Mouse (Mus musculus) intestine, embryonic 14.5 days (tissue): ENCODE measurements around the gene Masp1. TPM values are rescaled to one million over a fixed set of nuclear protein-coding genes. Genes with fewer than 3 reads are reported as not detected.

ENCODE experiments used
- ATAC-seq: fragments of 200-750 bp; cut with Nextera tagmentation; replicated peaks from 2 replicates; pipeline ENCODE4 v1.8.0; 2017; ENCODE audit warnings: low read depth, moderate number of reproducible peaks, moderate TSS enrichment, moderate library complexity; ENCODE audit not compliant: low FRiP score, low TSS enrichment
- DNase-seq: peaks from one replicate; pipeline ENCODE4 v3.0.0-alpha.2; 2018; ENCODE audit warnings: low spot score
- H3K27ac ChIP-seq: fragments of 300-500 bp; sonication (generic); 2 replicates; pipeline ENCODE4 v1.5.1; 2014; ENCODE audit warnings: low read depth, mild to moderate bottlenecking, control low read depth
- H3K27me3 ChIP-seq: fragments of 300-500 bp; sonication (generic); replicated peaks from 2 replicates; pipeline ENCODE4 v1.6.1; 2014; ENCODE audit warnings: low read length, control low read depth; ENCODE audit not compliant: control insufficient read depth, insufficient read depth
- H3K36me3 ChIP-seq: fragments of 300-500 bp; sonication (generic); 2 replicates; pipeline ENCODE4 v1.6.1; 2014; ENCODE audit warnings: low read length, control low read depth; ENCODE audit not compliant: control insufficient read depth, insufficient read depth
- H3K4me1 ChIP-seq: fragments of 300-500 bp; sonication (generic); replicated peaks from 2 replicates; pipeline ENCODE4 v1.6.1; 2014; ENCODE audit warnings: low read length, control low read depth, mixed read lengths; ENCODE audit not compliant: control insufficient read depth, insufficient read depth
- H3K4me2 ChIP-seq: fragments of 300-500 bp; sonication (generic); 2 replicates; pipeline ENCODE4 v1.6.1; 2014; ENCODE audit warnings: low read length
- H3K4me3 ChIP-seq: fragments of 300-500 bp; sonication (generic); 2 replicates; pipeline ENCODE4 v1.5.1; 2014; ENCODE audit warnings: low read depth, low read length, control low read depth, mixed read lengths
- H3K9ac ChIP-seq: fragments of 300-500 bp; sonication (generic); 2 replicates; pipeline ENCODE4 v1.6.1; 2014; ENCODE audit warnings: mild to moderate bottlenecking, low read length
- H3K9me3 ChIP-seq: fragments of 300-500 bp; sonication (generic); 2 replicates; pipeline ENCODE4 v1.6.1; 2016; ENCODE audit warnings: low read length, control low read depth; ENCODE audit not compliant: control insufficient read depth
- WGBS: fragments of 180-500 bp; shearing (Covaris S2); extraction: QIAGEN DNeasy Blood & Tissue Kit; methylation state at CpG from one replicate; pipeline ENCODE4 v1.1.7; 2014; 5-methylcytosine and 5-hydroxymethylcytosine counted together
- polyA plus RNA-seq: library from polyadenylated mRNA; unstranded; fragments of >200 nt; fragmentation: Nextera tagmentation; extraction: Ambion mirVana; gene quantifications from 2 replicates; pipeline ENCODE4 v1.2.1, GENCODE M21; 2014

The Masp1 gene
- polyA plus RNA-seq = 6.0 and 6.4 TPM in 2 replicates

DNA sequence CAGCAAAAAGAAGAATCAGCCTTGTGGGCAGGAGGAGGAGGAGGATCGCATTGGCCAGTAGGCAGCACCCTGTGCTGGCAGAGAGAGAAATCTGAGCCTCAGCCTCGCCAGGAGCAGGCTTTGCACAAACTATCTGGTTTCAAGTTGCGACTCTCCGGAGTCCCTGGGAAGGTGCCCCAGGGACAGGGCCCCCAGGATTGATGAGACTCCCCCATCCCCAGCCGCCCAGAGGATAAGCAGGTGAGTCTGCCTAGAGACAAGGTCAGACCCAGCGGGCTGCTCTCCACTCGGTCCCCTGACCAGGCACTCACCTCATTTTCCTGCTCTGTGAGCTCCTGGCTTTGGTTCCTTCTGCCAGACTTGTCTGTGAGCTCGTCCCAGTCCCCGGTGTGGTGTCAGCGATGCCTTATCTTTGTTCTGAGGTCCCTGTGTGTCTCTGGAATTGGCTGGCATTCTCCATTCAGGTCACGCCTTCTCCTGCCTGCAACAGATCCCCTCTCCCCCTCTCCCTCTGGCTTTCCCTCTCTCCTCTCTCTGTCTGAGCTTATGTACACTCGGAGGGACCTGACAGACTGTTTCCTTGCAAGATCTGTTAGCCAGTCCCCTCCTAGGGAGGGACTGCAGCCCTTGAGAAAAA is at the start of gene Masp1, which contains the start of gene Rtp4:
TSS of gene Masp1 (minus strand) at position 581 of the 637 bp plus-strand sequence.
TSS of gene Rtp4 (plus strand) at position 57 of the 637 bp plus-strand sequence.
- peak within 1 kb of the TSS; percentile 25 for H3K9ac ChIP-seq
- 2% methylated on average over 12 of the region's 12 CpGs for WGBS
- H3K27me3 ChIP-seq = no peaks in the 10 kb centered on the region
- DNase-seq = no peak
- H3K4me1 ChIP-seq = peaks cover 29% of the 10 kb centered on the region
- H3K9me3 ChIP-seq = no peaks in the 10 kb centered on the region
- ATAC-seq = 0 out of 2 replicates have a peak, but pooled peaks have one; percentile 36
- H3K4me3 ChIP-seq = peak within 1 kb of the TSS; percentile 33
- peak within 1 kb of the TSS; percentile 51 for H3K4me2 ChIP-seq
- no peaks in the 10 kb centered on the region for H3K36me3 ChIP-seq
- peak within 1 kb of the TSS; percentile 34; the same call in 1 of the 2 replicates for H3K27ac ChIP-seq

DNA sequence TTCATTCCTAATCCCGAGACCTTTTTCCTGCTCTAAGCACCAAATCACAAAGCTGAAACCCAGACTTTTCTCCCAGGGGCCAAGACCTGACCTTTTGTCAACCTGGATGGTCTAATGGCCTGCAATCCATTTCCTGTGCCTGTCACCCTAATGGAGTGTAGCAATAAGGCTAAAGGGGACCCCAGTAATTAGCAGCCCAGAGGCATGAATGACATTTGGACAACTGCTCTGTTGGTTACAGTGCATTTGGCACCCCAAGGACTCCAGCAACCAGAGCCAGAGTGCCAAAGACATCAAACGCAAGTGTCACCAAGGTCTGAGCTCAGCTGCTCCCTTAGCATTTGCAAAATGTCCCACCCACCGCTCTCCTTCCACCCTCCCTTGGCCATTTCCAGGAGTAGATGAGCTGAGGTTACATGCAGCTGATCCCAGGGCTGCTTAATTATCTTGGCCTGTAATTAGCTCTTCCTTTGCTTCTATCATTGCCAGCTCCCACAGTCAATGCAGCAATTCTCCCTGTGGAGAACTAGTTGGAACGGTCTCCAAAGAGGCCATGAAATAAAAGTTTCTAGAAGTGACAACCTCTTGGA is 47.8 kb upstream of the Masp1 start:
- no peaks in the 10 kb centered on the region for H3K27me3 ChIP-seq
- ATAC-seq (no peak), DNase-seq (no peak)
- no peak overlapping the region for H3K4me3 ChIP-seq
- H3K9me3 ChIP-seq = no peaks in the 10 kb centered on the region
- no peak overlapping the region for H3K27ac ChIP-seq
- no peak overlapping the region for H3K9ac ChIP-seq
- no peaks in the 10 kb centered on the region for H3K4me1 ChIP-seq
- WGBS = 30% methylated on average over 4 of the region's 4 CpGs
- no peak overlapping the region for H3K4me2 ChIP-seq
- H3K36me3 ChIP-seq = no peaks in the 10 kb centered on the region

DNA sequence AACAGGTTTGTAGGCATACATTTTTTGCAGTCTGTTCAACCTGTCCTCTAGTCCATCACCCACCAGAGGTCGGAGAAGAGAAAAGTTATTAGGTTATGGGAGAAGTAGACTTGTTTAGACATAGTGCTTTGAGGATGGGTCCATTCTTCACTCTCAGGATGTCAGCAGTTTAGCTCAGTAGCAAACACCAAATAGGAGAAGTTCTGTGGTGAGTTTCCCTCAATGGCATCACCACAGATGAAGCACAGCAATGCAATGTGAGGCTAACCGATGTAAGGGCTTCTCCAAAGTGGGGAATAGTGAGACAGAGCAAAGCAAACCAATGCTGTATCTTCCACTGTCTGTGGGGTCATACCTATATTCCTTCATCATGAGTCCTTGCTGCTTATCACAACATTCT is 37.1 kb upstream of the Masp1 start:
- WGBS = 78% methylated on average over 2 of the region's 2 CpGs

DNA sequence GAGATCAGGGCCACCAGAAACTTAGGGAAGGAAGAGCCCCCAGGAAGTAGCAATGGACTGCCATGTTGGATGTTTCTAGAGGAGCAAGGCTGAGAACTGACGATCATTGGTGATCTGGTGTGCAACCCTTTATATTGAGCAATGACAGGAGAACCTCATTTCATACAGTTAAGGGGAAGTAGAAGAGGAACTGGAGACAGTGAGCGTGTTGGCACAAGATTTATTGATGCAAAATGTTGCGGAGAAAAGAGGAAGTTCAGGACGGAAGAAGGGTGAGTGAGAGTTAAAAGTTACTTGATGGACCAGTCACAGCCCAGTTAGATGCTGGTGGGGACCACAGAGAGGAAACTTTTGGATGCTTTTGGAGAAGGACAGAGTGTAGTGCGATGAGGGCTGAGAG is 36.6 kb upstream of the Masp1 start:
- Histone ChIP-seq H3K36me3 (no peaks in the 10 kb centered on the region), H3K27ac (no peak overlapping the region), H3K9me3 (no peaks in the 10 kb centered on the region), H3K4me1 (no peaks in the 10 kb centered on the region), H3K4me3 (no peak overlapping the region), H3K9ac (no peak overlapping the region), H3K27me3 (no peaks in the 10 kb centered on the region), H3K4me2 (no peak overlapping the region)
- no peak for ATAC-seq
- 89% methylated on average over 5 of the region's 5 CpGs for WGBS
- DNase-seq = no peak

More for the DNA sequence above, 37.1 kb upstream of the Masp1 start:
- H3K9ac ChIP-seq = no peak overlapping the region
- no peak overlapping the region for H3K27ac ChIP-seq
- no peak overlapping the region for H3K4me3 ChIP-seq
- no peak overlapping the region for H3K4me2 ChIP-seq
- ATAC-seq = no peak
- no peaks in the 10 kb centered on the region for H3K27me3 ChIP-seq
- no peaks in the 10 kb centered on the region for H3K4me1 ChIP-seq
- no peaks in the 10 kb centered on the region for H3K9me3 ChIP-seq
- no peak for DNase-seq
- H3K36me3 ChIP-seq = no peaks in the 10 kb centered on the region

DNA sequence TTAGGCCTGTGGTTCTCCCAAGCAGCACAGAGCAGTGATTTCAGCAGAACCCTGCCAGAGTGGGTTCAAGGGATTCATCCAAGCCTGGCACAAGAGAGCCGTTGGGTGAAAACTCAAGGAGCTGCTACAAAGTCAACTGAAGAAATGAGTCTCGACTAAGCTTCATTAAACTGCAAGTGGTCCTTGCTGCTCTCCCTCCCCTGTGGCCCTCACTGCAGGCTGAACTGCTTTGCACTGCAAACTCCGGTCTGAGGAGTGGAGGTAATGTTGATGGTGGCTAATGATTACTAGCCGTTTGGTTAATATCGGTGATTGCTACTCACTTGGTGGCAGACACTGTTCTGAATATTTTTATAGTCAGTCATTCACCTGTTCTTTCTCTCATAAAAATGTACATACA is 34.1 kb upstream of the Masp1 start:
- WGBS = 78% methylated on average over 5 of the region's 5 CpGs
- DNase-seq (no peak), ATAC-seq (no peak)
- Histone ChIP-seq H3K9me3 (no peaks in the 10 kb centered on the region), H3K27ac (no peak overlapping the region), H3K9ac (no peak overlapping the region), H3K4me3 (no peak overlapping the region), H3K27me3 (no peaks in the 10 kb centered on the region), H3K36me3 (no peaks in the 10 kb centered on the region), H3K4me2 (no peak overlapping the region), H3K4me1 (no peaks in the 10 kb centered on the region)

DNA sequence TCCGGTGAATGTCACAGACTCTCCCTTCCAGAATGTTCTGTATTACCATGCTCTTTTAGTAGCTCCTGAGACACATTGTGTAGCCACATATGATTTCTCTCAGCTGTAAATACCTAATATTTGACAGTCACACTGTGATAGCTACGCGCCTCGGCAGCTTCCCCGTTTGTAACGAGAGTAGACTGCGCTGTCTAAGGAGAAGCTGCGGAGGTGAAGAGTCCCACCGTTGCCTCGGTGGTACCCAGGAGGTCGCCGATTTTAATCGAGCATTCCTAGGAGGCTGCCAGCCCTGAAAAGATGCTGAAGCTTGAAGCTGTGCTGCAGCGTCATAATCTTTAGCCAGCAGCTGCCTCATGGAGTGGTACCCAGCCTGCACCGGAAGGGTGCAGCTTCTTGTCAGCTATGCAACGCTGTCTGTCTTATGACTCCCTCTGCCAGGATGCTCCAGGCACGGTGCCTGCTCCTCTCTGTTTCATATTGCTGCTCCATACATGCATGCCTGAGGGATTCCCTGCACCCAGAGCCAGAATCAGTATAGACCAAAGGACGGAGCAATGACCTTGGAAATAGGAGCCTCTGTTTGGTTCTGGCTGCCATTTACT is 30.5 kb upstream of the Masp1 start:
- no peak for DNase-seq
- no peaks in the 10 kb centered on the region for H3K9me3 ChIP-seq
- H3K9ac ChIP-seq = no peak overlapping the region
- no peaks in the 10 kb centered on the region for H3K4me1 ChIP-seq
- WGBS = 85% methylated on average over 18 of the region's 18 CpGs
- no peaks in the 10 kb centered on the region for H3K36me3 ChIP-seq
- no peaks in the 10 kb centered on the region for H3K27me3 ChIP-seq
- no peak overlapping the region for H3K4me2 ChIP-seq
- ATAC-seq = no peak
- no peak overlapping the region for H3K4me3 ChIP-seq
- H3K27ac ChIP-seq = no peak overlapping the region

DNA sequence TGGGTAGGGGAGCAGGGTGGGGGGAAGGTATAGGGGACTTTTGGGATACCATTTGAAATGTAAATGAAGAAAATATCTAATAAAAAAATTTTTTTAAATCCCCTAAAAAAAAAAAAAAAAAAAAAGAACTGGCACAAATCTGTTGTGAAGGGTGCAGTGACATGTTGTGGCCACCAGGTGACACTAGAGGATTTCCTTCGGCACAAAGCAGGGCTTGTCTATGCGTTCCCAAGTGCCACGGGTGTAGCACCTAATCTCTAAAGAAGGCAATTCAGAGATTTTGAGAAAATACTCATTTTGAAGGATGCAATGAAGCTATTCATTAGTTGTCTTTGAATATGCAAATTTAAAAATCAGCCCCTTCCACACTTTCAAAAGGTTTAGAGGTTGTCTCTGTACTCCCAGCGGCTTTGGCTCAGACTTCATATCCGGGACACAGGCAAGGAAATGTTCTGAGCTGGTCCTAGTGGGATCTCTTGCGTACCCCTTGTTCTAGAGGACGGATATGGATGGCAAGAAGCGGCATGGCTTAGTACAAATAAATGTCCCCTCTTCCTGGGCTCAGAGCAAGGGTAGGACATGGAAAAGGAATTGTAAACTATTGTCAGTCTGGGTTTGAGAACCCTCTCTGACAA is 29.8 kb upstream of the Masp1 start:
- ATAC-seq = no peak
- no peaks in the 10 kb centered on the region for H3K27me3 ChIP-seq
- 41% methylated on average over 8 of the region's 8 CpGs for WGBS

DNA sequence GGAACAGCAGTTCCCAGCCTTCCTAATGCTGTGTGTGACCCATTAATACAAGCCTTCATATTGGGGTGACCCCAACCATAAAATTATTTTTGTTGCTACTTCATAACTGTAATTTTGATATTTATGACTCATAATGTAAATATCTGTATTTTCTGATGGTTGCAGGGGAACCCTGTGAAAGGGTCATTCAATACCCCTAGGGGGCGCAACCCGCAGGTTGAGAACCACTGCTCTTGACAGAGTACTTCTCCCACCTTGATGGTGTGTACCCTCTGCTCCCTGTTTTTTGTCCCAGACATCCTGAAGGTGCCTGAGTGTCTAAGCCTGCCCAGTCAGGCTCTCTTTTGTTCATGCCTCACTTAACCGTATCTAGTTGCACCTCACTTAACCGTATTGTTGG is 27.2 kb upstream of the Masp1 start:
- no peaks in the 10 kb centered on the region for H3K36me3 ChIP-seq
- no peak overlapping the region for H3K4me3 ChIP-seq
- H3K9me3 ChIP-seq = no peaks in the 10 kb centered on the region
- no peak for ATAC-seq
- no peak overlapping the region for H3K4me2 ChIP-seq
- H3K27ac ChIP-seq = no peak overlapping the region
- DNase-seq = no peak
- H3K27me3 ChIP-seq = no peaks in the 10 kb centered on the region
- H3K9ac ChIP-seq = no peak overlapping the region
- 0 out of 2 replicates have a peak, but pooled peaks cover 3% of the 10 kb centered on the region for H3K4me1 ChIP-seq
- WGBS = 88% methylated on average over 4 of the region's 4 CpGs

More for the DNA sequence above, 29.8 kb upstream of the Masp1 start:
- no peaks in the 10 kb centered on the region for H3K36me3 ChIP-seq
- no peaks in the 10 kb centered on the region for H3K9me3 ChIP-seq
- H3K4me1 ChIP-seq = no peaks in the 10 kb centered on the region
- no peak for DNase-seq
- H3K4me2 ChIP-seq = no peak overlapping the region
- no peak overlapping the region for H3K9ac ChIP-seq
- H3K27ac ChIP-seq = no peak overlapping the region
- no peak overlapping the region for H3K4me3 ChIP-seq
